Mouse (Mus musculus) brain, embryonic 18.5 days (tissue): ENCODE data around the gene Wt1.

Source experiments
- DNase-seq: peaks from one replicate; pipeline ENCODE4 v3.0.0-alpha.2; 2012; ENCODE audit warnings: low read depth, low spot score

Gene Wt1

GRCm38 (mm10) chr2:105126691-105127530 lies 582 bp downstream of the Wt1 start:
- no peak for DNase-seq

DNA sequence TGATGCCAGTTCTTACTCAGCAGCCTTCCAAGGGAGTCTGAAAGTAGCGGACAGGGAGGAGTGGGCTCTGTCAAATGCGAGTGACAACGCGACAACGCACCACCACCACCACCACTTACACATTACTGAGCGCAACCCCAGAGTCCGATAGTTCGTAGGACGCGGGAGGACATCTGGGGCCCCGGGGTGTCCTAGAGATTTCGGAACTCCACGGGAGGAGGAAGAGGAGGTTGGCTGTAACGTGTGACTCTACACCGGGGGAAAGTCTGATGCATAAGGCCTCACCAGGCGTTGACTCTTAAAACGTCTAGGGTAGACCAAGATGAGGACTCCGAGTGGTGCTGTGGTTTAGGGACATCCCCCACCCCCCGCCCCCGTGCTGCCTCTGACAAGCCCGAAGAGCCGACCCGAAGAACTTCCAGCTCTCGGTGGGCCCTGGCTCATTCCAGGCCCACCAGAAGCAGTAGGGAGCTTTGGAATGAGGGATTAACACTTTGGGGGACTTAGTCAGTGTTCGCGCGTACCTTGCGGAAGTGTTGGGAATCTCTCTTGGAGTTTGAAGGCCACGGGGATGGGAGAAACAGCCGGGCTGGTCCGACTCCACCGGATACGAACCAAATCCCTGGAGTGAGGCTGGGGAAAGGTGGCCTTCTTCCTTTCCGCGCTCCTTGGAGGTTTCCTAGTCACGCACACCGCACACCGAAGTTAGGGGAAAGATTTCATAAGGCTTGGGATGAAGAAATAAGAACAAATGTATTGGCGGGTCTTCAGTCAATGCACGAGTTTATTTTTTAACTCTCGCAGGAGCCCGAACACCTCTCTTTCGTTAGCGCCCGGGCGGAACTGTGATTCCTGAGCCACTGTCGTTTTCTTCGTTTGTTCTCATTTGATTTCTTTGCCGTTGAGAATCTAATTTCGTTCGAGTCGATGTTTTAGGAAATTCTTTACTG lies 1.5 kb downstream of the Wt1 start:
- DNase-seq = no peak

DNA sequence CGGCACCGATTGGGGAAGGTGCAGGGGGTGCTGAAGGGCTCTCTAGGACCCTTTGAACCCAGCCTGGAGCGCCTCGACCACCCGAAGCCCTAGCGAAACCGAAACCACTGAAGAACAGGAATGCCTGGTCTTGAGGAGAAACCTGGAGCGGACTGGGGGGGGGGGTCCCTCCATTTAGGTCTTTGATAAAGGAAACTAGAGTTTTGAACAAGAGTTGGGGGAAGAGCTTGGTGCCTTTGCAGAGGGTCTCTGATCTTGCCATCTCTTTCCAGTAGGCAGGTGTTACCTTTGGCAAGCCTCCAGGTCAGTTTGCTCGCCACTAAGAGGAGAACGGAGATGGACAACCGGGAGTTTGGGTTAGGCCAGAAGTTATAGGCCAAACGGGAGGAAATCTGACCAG lies 2.2 kb downstream of the Wt1 start:
- DNase-seq = no peak

- no peak for DNase-seq
Measured at GRCm38 (mm10) chr2:105130351-105131060, 4.2 kb downstream of the Wt1 start.

DNA sequence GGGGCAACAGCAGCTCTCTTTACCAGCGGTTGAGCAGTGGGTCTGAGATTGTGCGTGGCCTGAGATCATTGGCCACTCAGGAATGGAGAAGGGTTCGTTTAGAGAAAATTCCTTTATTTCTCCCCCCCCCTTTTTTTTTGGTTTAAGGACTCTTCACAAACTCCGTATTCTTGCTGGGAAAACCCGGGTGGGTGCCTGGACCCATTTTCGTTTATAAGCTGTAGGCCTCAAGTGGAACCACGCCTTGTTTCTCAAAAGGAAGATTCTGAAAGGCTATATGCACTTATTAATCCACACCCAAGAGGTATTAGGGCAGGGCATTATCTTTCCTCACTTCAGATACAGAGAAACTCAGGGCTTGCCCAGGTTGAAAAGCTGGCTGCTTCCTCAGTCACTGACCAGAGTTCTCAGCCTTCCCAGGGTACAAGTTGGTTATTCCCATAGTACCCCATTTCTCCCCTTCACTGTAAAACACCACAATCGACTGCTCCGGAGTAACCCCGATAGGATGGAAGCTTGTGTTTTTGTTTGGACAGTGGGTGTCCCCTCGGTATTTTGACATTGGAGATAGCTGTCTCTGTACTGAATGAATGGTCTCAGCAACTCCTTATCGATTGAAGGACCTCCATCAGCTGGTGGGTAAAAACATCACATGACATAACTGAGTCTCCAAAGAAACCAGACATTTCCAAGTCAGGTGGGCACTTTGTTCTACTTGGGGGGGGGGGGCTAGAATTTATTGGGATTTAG lies 4.9 kb downstream of the Wt1 start:
- DNase-seq = no peak

- DNase-seq = no peak
Measured at GRCm38 (mm10) chr2:105131811-105132100, 5.4 kb downstream of the Wt1 start.

- no peak for DNase-seq
Measured at GRCm38 (mm10) chr2:105132300-105132699, 6.0 kb downstream of the Wt1 start.

GRCm38 (mm10) chr2:105132933-105133795 lies 6.8 kb downstream of the Wt1 start:
- no peak for DNase-seq

DNA sequence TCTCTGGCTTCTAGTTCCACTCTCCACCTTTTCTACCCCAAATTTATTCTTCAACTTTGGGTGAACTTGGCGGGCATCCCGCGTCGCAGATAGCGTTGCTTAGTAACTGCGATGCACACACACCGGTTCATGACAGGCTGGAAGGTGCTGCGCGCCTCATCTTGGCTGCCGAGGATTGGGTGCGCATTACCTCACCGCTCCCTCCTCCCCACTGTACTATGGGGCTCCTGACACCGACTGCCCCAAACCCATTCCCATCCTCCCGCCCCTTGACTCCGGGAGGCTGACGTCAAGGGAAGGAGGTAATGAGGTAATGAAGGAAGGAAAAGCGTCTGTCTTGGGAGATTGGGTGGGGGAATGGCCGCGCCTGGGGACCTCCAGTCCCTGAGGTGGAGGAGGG lies 8.0 kb downstream of the Wt1 start:
- no peak for DNase-seq

DNA sequence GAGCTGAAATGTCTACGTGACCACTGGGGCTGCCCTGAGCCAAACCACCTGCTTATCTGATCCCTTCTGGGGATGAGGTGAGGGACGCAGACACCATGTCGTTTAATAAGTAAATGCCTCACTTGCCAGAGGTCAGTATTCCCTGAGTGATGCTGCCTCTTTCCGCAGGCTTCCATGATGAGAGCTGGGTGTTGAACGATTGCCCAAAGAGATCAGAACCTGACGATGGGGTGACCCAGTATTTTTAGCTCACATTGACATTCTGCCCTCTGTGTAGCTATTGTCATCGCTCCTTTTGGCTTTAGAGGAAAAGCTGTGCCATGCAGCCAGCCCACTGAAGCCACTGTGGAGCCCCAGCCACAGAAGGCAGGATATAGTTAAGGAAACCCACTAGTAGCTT lies 13.1 kb downstream of the Wt1 start:
- DNase-seq = no peak

- no peak for DNase-seq
Measured at GRCm38 (mm10) chr2:105141371-105141770, 15.0 kb downstream of the Wt1 start.

GRCm38 (mm10) chr2:105143731-105144130 lies 17.4 kb downstream of the Wt1 start:
- no peak for DNase-seq

DNA sequence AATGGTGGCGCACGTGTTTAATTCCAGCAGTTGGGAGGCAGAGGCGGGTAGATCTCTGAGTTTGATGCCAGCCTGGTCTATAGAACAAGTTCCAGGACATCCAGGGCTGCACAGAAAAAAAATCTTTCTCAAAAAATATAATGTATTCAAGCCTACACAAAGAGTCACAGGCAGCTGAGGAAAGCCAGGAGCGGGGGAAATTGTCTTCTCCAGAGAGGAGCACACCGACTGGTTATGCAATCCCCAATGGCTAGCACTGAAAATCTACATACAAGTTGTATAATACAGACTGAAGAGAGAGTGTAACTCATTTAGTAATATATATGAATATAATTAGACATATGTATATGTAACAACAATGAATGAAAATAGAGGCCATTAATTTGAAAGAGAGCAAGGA lies 25.2 kb downstream of the Wt1 start:
- no peak for DNase-seq

GRCm38 (mm10) chr2:105153046-105153445 lies 26.7 kb downstream of the Wt1 start:
- no peak for DNase-seq

DNA sequence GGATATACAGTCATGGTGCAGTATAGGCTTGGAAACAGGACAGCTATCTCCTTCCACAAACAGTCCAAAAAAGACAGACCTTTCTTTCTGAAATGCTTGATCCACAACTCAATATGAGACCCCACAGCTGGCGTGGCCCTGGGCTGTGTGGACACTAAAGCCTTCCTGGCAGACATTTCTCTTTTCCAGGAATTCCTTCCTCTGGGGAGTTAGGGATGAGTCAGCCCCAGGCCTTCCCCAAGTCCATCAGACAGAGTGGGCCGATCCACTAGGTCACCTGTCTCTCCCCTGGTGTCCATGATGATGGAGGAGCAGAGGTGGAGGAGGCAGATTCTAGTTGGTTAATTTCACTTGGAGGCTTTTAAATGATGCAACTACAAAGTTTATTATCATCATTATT lies 34.6 kb downstream of the Wt1 start:
- no peak for DNase-seq

- no peak for DNase-seq
Measured at GRCm38 (mm10) chr2:105162763-105163162, 36.4 kb downstream of the Wt1 start.

- DNase-seq = no peak
Measured at GRCm38 (mm10) chr2:105168137-105168536, 41.8 kb downstream of the Wt1 start.

- no peak for DNase-seq
Measured at GRCm38 (mm10) chr2:105174254-105174653, 47.9 kb downstream of the Wt1 start.

- DNase-seq = no peak
Measured at GRCm38 (mm10) chr2:105178871-105179270, 52.5 kb downstream of the Wt1 start.

DNA sequence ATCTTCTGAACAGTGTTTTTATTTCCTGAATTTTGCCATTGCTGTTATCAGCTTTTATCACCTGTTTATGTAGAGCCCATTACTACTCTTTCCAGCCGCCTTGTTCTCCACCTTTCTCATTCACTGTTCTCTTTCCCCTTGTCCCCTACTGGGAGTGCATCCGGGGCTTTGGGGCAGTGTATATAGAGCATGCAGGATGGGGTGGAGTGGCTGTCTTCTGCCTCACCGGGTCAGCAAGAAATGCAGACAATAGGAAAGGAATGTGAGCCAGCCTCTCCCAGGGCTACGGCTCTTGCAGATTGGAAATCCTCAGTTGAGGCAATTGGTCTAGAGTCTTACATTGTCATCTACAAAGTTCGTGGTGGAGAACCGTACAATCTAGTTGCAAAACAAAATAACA lies 56.2 kb downstream of the Wt1 start:
- no peak for DNase-seq

DNA sequence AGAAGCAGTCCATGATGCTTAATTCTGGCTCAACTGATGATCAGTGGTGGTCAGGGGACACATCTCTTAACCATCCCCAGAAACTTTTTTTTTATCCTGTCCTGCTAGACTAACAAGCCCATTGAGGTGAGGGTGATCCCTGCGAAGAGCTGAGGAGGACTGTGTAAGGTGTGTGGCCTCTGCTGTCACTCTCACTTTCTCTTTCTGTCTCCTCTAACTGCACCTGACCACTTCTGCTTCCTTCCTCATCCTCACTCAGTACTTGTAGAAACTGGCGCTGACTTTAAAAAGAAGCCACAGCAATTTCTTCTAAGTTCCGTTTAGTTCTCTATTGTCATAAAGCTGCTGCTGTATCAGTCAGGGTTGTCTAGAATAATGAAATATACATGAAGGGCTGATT lies 58.8 kb downstream of the Wt1 start:
- DNase-seq = no peak
